Mouse (Mus musculus) MN1 (cell line): ENCODE results near the gene A930002H24Rik.
"Not testable (repeated sequence)": the region's sequence is repeated elsewhere in the genome, so short reads cannot be mapped to it uniquely, and the experiment has no call there.

ENCODE experiments used
- DNase-seq: peaks from one replicate; pipeline ENCODE4 v3.0.0-alpha.2; 2016; ENCODE audit warnings: low spot score

The A930002H24Rik gene

GRCm38 (mm10) chr17:63863647-63864149, at the start of gene A930002H24Rik:
TSS of gene A930002H24Rik (minus strand) at chr17:63863791.
- DNase-seq, result peak; percentile 99

DNA sequence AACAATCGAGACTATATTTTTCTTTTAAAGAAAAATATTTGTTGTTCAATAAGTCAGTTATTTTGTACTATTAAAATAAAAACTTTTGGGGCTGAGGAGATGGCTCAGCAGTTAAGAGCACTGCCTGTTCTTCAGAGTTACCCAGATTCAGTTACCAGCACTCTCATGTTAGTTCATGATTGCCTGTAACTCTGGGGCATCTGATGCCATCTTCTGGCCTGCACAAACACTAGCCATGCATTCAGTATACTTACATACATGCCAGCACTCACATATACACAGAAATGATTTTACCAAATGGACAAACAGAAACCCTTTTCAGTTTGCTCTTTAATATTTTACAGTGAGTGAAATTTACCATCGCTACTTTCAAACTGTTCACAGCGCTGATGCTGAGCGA, 45.7 kb upstream of the A930002H24Rik start:
- no peak for DNase-seq

- DNase-seq, result no peak
Observed at GRCm38 (mm10) chr17:63897050-63897449, 33.5 kb upstream of the A930002H24Rik start.

GRCm38 (mm10) chr17:63895829-63896228, 32.2 kb upstream of the A930002H24Rik start:
- DNase-seq, result no peak

DNA sequence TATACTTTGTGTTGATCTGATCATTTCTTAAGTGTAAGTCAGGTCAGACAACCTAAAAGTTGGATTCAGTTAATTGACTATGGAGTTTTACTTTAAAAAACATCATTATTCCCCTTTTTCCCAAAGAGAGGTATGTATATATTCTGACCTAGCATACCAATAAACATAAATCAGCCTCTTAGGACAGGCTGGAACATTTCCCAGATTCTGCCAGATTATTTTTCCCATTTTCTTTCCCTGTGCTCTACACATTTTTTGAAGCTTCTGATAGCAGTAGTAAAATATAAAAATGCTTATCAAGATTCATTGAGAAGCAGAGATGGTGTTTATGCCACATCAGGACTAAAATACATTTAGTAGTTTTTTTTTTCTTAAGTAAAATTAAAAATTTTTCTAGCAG, 27.0 kb upstream of the A930002H24Rik start:
- no peak for DNase-seq

DNA sequence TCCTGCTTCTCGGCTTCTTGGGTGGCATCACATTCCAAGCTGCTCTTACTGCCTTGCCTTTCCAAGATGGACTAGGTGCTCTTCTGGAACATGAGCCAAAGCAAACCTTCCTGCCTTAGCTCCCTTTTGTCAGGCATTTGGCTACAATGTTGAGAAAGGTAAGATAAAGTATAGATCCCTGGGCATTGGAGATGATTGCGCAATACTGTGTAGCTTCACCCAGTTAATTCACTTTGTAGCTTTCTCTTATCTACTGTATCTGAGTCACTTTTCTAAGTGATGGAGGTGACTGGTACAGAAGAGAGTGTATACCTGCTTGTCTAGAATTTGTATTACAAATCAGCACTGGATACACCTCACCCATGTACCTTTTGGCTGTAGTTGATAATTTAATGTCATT, 23.4 kb upstream of the A930002H24Rik start:
- no peak for DNase-seq

DNA sequence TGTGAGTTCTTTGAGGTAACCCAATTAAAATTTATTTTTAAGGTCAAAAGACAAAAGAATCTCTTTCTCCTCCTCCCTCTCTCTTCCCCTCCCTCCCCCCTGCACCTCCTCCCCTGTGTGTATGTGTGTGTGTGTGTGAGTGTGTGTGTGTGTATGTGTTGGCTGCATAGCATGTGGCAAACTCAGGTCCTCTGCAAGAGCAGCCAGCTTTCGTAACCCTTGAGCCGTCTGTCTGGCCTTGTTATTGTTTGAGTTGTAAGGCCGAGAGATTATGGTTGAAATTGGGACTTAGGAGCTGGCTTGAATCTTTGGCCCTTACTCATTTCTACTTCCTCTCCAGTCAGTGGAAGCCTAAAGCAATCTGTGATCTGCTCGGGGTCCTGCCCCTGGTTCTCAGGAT, 16.4 kb upstream of the A930002H24Rik start:
- DNase-seq, result no peak

DNA sequence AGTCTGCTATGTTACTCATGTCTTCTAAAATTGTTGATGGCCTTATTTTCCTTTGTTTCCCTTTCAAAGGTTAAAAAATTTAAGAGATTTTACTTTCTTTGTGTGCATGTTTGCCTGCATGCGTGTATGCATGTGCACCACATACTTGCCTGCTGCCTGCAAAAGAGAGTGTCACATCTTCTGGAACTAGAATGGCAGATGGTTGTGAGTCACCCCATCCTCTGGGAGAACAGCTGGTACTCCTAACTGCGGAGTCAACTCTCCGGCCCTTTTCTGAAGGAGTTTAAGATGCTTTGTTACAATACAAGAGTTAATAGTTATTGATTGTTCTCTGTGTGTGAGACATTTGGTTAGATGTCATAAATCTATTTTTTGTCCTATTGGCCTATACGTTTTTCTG, 15.3 kb upstream of the A930002H24Rik start:
- peak; percentile 23 for DNase-seq

GRCm38 (mm10) chr17:63871773-63872172, 8.2 kb upstream of the A930002H24Rik start:
- no peak for DNase-seq

DNA sequence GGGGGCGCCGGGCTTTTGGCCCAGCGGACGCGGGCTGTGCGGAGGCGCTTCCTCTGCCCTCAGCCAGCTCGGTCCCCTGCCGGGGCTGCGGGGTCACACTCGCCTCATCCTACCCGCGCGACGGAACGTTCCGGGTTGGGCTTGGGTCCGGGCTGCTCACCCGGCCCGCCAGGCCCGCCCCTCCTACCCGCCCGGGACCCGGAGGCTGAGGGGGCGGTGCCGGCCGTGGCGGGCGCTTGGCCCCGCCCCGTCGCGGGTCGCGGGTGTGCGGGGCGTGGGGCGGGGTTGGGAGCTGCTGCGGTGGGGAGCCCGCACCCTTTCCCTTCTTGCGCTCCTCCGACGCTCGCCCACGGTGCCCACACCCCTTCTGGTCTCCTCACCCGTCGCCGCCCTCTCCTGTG, 580 bp upstream of the A930002H24Rik start:
- DNase-seq, result peak; percentile 76

- DNase-seq, result no peak
Observed at GRCm38 (mm10) chr17:63863012-63863630, 470 bp downstream of the A930002H24Rik start, which contains the start of gene Fer. TSS of gene Fer (plus strand) at chr17:63863062.

GRCm38 (mm10) chr17:63862399-63862798, 1.2 kb downstream of the A930002H24Rik start:
- no peak for DNase-seq

GRCm38 (mm10) chr17:63860988-63861387, 2.6 kb downstream of the A930002H24Rik start:
- peak; percentile 44 for DNase-seq

DNA sequence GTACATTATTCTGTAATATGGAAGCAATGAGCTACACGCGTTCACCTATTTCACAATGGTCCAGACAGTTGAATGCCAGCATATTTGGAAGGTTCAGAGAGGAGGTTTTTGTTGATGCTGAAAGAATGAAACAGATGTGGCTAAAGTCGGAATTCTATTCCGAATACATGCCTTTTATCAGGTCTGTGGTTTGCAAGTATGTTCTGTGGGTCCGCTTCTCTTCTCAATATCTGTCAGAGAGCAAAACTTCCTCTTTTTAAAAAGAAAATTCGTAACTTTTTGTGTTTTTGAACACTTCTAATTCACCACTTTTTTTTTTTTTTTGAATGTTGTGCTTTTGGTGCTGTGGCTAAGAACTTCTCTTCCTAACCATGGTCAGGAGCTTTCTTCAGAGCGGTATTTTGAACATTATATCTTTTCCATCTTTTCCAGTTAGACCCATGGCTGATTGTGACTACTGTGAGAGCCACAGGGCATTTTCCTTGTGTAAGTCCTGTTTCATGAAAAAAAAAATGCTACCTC, 6.5 kb downstream of the A930002H24Rik start:
- no peak for DNase-seq

DNA sequence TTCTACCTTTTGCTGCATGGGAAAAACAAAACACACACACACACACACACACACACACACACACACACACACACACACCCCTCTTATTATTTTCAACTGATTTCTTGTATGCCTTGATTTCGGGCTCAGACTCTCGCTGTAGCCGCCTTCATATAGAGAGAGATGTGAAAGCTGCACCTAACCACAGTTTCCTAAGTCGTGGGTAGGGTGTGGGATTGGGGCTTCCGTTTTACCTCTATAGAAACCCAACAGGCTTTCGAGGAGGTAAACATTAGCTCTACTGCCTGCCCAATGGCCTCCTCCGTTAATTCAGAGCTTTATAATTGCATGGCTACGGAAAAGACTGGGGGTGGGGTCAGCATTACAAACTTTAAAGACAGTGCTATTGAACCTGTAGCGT, 13.6 kb downstream of the A930002H24Rik start:
- no peak for DNase-seq

GRCm38 (mm10) chr17:63849566-63849965, 14.0 kb downstream of the A930002H24Rik start:
- DNase-seq, result peak; percentile 95

- no peak for DNase-seq
Observed at GRCm38 (mm10) chr17:63849151-63849550, 14.4 kb downstream of the A930002H24Rik start.

- DNase-seq, result not testable (repeated sequence)
Observed at GRCm38 (mm10) chr17:63845766-63846165, 17.8 kb downstream of the A930002H24Rik start.

GRCm38 (mm10) chr17:63844936-63845335, 18.7 kb downstream of the A930002H24Rik start:
- no peak for DNase-seq

GRCm38 (mm10) chr17:63842226-63842625, 21.4 kb downstream of the A930002H24Rik start:
- DNase-seq, result no peak

GRCm38 (mm10) chr17:63839636-63840269, 23.8 kb downstream of the A930002H24Rik start:
- DNase-seq, result no peak

GRCm38 (mm10) chr17:63838144-63838543, 25.4 kb downstream of the A930002H24Rik start:
- DNase-seq, result no peak

- no peak for DNase-seq
Observed at GRCm38 (mm10) chr17:63836641-63837040, 26.9 kb downstream of the A930002H24Rik start.
